Mouse (Mus musculus) A20 (cell line): ENCODE measurements at regions not wholly inside any gene's neighbourhood (a gene's known extent, or its start where the extent isn't known, plus 50 kb on each side); places are given as distances from the start of the nearest gene placed in this dataset.
"Not testable (repeated sequence)": the region's sequence is repeated elsewhere in the genome, so short reads cannot be mapped to it uniquely, and the experiment has no call there.

Source experiments
- DNase-seq: peaks from one replicate; pipeline ENCODE4 v3.0.0-alpha.2; 2011; ENCODE audit warnings: low read depth, low spot score

DNA sequence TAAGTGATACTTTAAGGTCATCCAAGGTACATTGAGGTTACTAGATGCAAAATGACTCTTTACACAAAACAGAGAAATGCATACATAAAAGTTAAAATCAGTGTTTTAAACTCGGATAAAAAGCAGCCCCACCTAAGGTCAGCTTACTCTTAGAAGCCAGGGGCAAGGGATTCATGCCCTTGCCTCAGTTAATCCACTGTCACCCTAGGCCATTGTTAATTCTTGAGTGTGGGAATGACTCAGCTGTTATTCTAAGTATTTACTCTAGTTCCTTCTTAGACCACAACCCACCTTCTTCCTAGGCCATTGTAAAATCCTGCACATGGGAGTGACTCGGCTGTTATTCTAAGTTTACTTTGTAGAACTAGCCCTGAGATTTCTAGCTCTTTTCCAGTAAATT is 64.1 kb upstream of the Ces1h start:
- not testable (repeated sequence) for DNase-seq

- no peak for DNase-seq
Measured at GRCm38 (mm10) chr8:93441936-93442335, 62.4 kb upstream of the Ces1h start.

GRCm38 (mm10) chr8:93436586-93436985 is 57.1 kb upstream of the Ces1h start:
- DNase-seq, result not testable (repeated sequence)

DNA sequence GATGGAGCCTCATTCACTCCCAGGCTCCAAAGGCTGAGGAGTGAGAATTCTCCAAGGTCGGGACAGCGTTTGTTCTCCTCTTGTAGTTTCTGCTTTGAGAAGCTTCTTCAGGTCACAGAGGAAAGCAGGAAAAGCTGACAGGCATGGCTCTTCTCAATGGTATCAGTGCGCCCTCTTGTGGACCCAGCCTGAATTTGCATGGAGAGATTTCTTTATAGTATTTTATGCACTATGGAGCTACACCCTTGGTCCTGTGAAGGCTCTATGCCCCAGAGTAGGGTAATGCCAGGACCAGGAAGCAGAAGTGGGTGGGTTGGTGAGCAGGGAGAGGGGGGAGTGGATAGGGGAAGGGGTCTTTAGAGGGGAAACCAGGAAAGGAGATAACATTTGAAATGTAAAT is 51.1 kb upstream of the Ces1h start:
- DNase-seq, result peak; percentile 2
